Mouse (Mus musculus): ENCODE results near the gene Setdb1. TPM values are rescaled to one million over a fixed set of nuclear protein-coding genes. Genes with fewer than 3 reads are reported as not detected.

Setdb1 gene
- total RNA-seq, 2 experiments from 2014 or later = 10.9 to 11.6 TPM

- DNase-seq = no peak
Observed at GRCm38 (mm10) chr3:95319701-95320625, 37.0 kb downstream of the Setdb1 start.

DNA sequence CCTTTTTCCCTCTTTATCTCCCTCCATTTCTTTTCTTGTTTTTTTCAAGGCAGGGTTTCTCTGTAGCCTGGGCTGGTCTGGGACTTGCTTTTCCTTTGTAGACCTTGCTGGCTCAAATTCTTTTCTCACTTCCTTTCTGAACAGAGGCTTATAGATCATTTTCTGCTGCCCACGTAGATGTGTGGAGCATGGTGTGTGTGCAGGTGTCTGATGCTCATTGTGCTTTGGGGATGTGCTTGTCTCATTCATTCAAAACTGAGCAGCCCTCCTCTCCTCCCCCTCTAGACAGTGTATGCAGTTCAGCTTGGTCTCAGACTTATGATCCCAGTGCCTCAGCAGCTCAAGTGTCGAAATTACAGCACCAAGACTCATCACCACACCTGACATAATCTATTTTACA, 37.9 kb downstream of the Setdb1 start:
- DNase-seq = no peak

- DNase-seq = peak; percentile 76 to 79
Observed at GRCm38 (mm10) chr3:95318548-95318947, 38.5 kb downstream of the Setdb1 start.

DNA sequence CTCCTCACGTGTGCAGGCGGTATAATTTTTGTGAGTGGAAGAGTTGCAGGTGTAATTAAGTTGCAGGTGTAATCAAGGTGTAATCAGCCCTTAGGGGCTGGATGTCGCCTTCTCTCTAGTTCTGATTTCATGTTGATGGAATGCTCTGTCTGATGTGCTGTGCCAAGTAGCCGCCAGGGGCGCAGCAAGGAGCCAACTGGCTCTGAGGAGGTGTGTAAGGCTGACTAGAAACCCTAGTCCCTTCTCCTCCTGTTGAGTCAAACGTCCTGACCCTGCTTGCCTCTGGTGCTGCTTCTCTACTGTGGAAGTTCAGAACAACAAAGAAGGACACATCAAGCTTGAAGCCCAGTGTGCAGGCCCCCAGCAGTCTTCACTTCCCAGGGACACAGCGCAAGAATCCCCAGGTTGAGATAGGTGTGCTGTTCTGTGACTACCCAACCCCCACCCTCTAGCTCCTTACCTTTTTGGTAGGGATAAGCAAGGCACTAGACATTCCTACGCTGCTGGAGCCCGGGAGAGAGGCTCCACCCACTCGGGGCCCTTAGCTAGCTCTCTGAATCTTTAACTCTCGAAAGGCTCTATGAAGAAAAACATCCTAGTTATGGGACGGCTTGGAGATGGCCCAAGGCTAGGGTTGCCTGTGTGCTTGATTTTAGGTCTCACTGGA, 39.5 kb downstream of the Setdb1 start:
- DNase-seq = peak; percentile 57 to 72

DNA sequence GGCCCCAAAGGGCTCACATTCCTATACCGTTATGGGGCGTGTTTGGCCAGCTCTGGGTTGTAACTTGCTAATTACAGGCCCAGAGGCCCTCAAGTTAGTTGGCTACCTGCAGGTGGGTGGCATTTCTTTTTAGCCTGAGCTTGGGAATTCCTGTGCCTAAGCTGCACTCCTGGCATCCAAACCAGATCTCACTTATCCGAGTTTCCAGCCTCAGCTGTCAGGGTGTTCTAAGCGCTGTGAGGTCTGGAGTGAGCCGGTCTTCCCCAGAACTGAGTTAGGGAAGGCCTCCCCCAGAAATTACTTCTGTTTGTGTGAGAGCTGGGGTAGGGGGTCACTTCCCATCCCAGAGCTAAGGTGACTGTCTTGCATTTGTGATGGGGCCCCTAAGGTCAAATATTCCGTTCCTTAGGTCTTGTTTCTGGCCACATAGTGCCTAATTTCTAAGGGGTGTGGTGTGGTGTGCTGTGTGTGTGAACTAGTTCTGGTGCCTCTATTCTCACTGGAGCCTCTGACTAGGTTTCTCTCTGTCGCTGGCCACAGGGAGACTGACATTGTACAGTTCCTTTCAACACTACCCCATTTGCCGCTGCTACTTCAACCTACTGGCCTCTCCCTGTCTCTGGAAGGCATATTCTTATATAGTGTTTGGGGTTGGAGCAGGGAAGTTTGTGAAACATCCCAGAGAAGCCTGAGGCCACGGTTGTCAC, 41.0 kb downstream of the Setdb1 start:
- peak in 1 of 2 experiments; percentile 37 for DNase-seq

- peak; percentile 93 to 95 for DNase-seq
Observed at GRCm38 (mm10) chr3:95315094-95315843, 41.7 kb downstream of the Setdb1 start.

DNA sequence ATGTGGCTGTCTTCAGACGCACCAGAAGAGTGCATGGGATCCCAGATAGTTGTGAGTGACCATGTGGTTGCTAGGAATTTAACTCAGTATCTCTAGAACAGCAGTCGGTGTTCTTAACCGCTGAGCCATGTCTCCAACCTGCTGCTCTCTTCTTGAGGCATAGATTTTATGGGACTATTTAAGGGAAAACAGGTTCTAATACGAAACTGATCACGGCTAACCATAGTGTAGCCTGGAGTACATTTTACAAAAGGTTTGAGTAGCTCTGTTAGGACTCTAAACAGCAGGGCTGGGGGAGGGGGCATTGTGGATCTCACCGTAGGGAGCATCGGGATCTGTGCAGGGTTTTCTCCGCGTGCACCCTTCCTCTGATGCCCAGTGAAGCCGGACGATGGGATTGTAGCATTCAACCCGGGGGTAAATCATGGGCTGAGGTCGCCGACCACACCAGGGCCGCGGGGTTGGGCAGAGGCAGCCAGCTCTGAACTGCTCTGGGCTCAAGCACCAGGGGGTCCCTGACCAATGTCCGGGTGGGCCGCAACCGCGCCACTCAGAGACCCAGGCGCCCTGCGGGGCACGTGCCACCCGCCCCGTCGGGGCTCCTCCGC, 42.4 kb downstream of the Setdb1 start, which contains the start of gene Cers2:
Cers2 (plus strand) TSS at position 306 of the 608 bp plus-strand sequence.
- no peak for DNase-seq

- no peak for DNase-seq
Observed at GRCm38 (mm10) chr3:95314075-95314474, 42.9 kb downstream of the Setdb1 start.

- DNase-seq = no peak
Observed at GRCm38 (mm10) chr3:95313476-95313875, 43.5 kb downstream of the Setdb1 start.

GRCm38 (mm10) chr3:95312623-95313022, 44.4 kb downstream of the Setdb1 start:
- peak in 1 of 2 experiments; percentile 58 for DNase-seq

GRCm38 (mm10) chr3:95310968-95311882, 45.8 kb downstream of the Setdb1 start:
- peak; percentile 66 to 87 for DNase-seq

DNA sequence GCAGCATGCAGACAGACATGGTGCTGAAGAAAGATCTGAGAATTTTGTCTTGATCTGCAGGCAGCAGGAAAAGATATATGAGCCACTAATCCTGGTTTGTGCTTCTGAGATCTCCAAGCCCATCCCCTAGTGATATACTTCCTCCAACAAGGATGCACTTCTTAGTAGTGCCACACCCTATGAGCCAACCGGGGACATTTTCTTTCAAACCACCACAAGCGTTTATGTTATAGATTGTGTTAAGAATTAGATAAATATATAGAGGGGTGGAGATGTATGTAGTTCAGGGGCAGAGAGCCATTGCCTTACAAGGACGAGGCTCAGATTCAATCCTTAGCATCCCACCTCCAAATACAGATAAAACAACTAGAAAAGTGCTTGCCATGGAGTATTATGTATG, 46.5 kb downstream of the Setdb1 start:
- DNase-seq = no peak

DNA sequence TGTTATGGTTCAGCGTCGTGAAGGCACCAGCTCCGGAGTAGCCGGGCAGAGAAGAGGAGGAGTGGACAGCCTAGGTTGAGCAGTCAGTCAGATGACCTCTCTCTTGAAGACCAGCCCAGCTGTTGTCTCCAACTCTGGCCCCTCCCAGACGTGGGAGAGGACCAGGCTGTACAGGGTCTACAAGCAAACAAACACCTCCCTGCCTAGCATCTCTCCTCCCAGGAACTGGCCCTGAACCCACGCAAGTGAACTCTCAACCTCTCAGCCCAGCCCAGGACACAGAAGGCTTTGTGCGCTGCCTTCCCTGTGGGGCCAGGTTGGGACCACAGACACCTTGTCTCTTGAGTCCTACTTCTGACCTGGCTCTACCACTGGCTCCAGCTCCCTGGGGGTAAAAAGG, 49.9 kb downstream of the Setdb1 start, which contains the start of gene Anxa9:
Anxa9 (minus strand) TSS at position 77 of the 400 bp plus-strand sequence.
- DNase-seq = peak in 1 of 2 experiments; percentile 36

DNA sequence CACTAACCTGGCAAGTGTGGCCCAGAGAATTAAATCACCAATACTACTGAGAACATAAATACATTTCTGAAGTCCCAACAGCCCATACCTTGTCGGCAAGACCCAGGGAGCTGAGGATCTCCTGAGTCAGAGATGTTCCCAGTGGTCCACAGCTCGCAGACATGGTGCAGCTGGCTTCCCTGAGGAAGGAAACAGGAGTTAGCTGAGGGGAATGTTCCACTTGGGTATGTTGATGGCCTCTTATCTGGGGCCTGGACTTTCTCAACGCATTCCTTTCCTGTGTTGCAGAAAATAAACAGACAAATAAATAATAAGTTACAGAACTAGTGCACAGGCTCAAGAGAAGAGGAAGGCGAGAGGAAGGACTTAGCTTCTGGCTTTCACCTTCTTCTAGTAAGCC, 50.8 kb downstream of the Setdb1 start:
- DNase-seq = no peak

GRCm38 (mm10) chr3:95301204-95301796, 55.7 kb downstream of the Setdb1 start:
- no peak for DNase-seq

- DNase-seq = peak in 1 of 2 experiments; percentile 2
Observed at GRCm38 (mm10) chr3:95298018-95298417, 59.0 kb downstream of the Setdb1 start.

DNA sequence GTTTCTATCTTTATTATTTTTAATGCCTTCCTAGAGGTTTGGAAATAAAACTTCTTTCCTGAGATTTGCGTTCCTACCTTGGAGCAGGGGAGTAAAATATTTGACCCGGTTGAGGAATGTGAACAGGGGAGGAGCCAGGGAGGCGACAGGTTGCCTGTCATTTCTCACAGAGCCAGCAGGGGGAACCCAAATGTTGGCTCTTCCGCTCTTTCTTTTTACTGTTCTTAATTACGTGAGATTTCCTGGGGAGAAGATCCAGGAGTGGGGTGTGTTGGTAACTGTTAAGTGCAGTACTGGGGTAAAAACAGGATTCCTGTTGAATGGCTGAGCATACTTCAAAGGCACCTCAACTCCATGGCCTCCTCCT, 60.9 kb downstream of the Setdb1 start:
- peak; percentile 54 to 57 for DNase-seq

- no peak for DNase-seq
Observed at GRCm38 (mm10) chr3:95295321-95296102, 61.5 kb downstream of the Setdb1 start.

- no peak for DNase-seq
Observed at GRCm38 (mm10) chr3:95294718-95295117, 62.3 kb downstream of the Setdb1 start.
